Mouse (Mus musculus) cerebellum, postnatal 25 days (tissue): ENCODE results near the gene Mmp24.

Experiments used
- DNase-seq, 2 experiments: peaks; one replicate each; pipeline ENCODE4 v3.0.0; 2021; ENCODE audit warnings: mixed read lengths in 2 of 2

Gene Mmp24

DNA sequence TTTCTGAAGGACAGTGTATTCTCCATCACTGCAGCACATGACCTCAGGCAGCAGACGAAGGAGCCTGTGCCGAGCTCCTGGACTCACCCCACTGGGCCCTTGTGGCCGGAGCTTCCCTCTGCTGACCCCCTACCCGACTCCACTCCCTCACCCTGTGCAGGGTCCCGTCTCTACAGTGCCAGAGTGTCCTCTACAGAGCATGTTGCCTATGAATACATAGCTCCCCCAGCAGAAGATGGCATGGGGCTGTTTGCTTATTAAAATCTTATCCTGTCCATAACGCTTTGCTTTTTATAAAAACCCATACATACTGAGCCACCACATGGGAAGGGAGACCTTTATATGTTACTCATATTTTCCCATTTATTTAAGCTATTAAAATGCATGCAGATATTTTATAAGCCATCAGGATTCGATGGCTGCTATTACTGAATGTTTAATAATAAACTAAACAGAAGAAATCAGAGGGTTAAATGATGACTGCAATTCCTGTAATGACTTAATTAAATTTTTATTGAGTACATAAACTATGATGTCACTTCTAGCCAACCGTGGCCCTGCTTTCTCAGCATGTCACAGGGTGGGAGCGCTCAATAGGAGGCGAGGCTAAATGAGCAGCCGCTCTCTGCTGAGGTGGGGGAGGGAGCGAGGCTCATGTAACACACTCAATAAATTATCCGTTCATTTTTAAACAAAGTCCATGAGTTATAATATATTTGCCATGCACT is 87.6 kb downstream of the Mmp24 start:
- no peak for DNase-seq

- DNase-seq, result no peak
These were observed 88.2 kb downstream of the Mmp24 start for GRCm38 (mm10) chr2:155863301-155863867.
